Mouse (Mus musculus): ENCODE measurements around the gene Sfxn2. TPM values are rescaled to one million over a fixed set of nuclear protein-coding genes. Genes with fewer than 3 reads are reported as not detected.
A peak's percentile ranks its signal among the peaks of the same experiment; 100 is the strongest.

Gene Sfxn2
- 12.6 and 13.7 TPM in 2 replicates for polyA plus RNA-seq (2015; fragmentation: Nextera tagmentation; extraction: Ambion mirVana)

DNA sequence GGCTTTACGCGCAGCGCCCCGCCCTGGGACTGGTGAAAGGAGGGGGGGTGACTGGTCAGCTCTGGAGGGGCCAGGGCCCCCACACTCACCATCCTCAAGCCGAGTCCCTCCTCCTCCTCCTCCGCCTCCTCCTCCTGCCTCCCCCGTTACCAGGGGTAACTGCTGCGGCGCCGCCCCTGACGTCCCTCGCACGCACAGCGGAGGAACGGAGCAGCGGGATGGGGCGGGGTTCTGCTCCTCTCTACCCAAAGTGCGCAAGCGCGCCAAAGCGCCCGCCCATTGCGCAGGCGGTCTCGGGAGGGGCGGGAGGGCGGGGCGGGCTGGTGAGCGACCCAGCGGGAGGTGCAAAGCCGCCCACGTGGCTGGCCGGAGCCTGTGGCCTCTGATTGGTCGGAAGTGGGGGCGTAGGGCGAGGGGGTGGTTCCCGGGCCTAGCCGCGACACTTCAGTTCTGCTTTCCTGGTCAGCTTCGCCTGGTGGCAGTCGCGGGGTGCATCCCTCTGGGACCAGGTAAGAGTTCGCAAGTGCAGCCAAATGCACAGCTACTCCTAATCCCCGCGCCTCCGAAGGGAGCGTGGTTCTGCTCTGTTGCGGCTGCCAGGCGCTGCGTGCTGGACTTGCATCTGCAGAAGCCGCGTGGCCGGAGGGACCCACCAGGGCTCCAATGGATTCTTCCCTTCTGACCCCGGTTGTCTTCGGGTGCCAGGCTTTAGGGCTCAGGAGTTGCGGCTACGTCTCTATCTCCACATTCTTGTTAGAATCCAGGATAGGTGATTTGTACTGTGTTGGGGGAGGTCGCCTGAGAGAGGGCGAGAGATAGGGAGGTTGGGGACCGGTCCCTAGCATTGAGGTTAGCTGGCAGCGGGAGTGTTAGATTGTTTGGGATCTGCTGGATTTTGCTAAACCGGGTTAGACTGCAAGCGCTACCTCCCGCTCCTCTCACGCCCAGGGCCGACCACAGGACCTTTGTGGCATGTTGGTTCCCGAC is at the start of gene Sfxn2, which contains the start of gene Arl3:
TSS of gene Sfxn2 (plus strand) at position 415 of the 987 bp plus-strand sequence.
TSS of gene Arl3 (minus strand) at position 248 of the 987 bp plus-strand sequence.
- peak within 1 kb of the TSS; percentile 77 for H3K9ac ChIP-seq (replicated peaks)
- no peaks in the 10 kb centered on the region for H3K9me3 ChIP-seq
- H3K4me3 ChIP-seq: peak within 1 kb of the TSS; percentile 65
- H3K27me3 ChIP-seq: no peaks in the 10 kb centered on the region
- H3K27ac ChIP-seq (replicated peaks): peak within 1 kb of the TSS; percentile 81
- WGBS: under 1% methylated on average over 62 of the region's 67 CpGs
- peak within 1 kb of the TSS; percentile 70 for H3K4me2 ChIP-seq (replicated peaks)
- H3K36me3 ChIP-seq: no peaks in the 10 kb centered on the region
- peak; percentile 98 for ATAC-seq (replicated peaks)
- peaks cover 25% of the 10 kb centered on the region for H3K4me1 ChIP-seq

DNA sequence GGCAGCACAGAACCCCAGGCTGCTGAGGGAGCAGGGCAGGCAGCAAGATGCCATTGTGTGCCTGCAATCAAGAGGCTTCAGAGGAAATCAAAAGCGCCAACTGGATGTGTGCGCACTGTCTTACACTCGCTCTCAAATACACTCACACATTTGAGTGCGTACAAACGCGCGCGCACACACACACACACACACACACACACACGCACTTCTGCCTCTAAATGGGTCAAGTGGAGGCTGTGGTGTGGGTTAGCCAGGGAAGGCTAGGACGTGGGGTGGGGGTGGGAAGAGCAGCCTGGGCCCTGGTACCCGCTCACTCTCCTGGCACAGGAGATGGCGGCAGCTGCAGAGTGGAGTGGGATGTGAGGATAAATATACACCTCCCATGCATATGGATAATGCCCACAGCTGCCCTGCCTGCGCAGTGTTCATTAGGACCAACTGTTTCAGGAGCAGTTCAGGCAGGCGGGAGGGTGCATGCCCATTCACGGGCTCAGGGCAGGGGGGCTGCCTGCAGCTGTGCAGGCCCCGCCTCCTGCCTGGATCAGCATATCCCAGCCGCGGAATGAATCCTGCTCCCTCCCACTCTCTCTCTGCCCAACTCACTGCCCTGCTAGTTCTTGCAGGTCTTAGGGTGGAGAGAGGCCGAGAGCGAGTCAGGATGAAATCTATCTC is 49.5 kb upstream of the Sfxn2 start:
- H3K4me1 ChIP-seq: peaks cover 61% of the 10 kb centered on the region
- H3K27ac ChIP-seq (replicated peaks): peak overlapping the region; percentile 85
- H3K9me3 ChIP-seq: no peaks in the 10 kb centered on the region
- peak overlapping the region; percentile 27; the same call in 1 of the 2 replicates for H3K9ac ChIP-seq (replicated peaks)
- ATAC-seq (replicated peaks): peak; percentile 90
- H3K27me3 ChIP-seq: no peaks in the 10 kb centered on the region
- no peaks in the 10 kb centered on the region for H3K36me3 ChIP-seq
- H3K4me3 ChIP-seq: peak overlapping the region; percentile 24
- WGBS: 2% methylated on average over 20 of the region's 20 CpGs
- peak overlapping the region; percentile 44 for H3K4me2 ChIP-seq (replicated peaks)

DNA sequence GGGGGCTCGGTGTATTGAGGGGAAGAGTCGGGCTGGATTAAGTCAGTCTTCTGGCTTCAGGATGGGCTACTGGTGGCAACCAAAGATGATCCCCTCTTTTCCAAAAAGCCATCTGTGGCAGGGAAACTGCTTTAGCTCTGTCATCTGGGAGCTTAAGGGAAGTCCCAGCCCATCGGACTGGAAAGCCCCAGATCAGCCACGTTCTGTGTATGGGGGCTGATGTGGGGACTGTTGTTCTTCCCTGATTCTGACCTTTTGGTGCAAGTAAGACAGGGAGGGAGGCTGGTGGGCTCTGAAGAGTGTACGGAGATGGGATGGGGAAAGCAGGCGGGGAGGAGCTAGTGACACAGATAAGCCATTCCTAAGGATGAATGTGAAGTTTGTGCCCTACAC is 49.0 kb upstream of the Sfxn2 start:
- Histone ChIP-seq H3K4me3 (peak overlapping the region; percentile 24), H3K9ac (replicated peaks) (peak overlapping the region; percentile 27; the same call in 1 of the 2 replicates), H3K27me3 (no peaks in the 10 kb centered on the region), H3K9me3 (no peaks in the 10 kb centered on the region), H3K4me1 (peaks cover 64% of the 10 kb centered on the region), H3K36me3 (no peaks in the 10 kb centered on the region), H3K4me2 (replicated peaks) (peak overlapping the region; percentile 44), H3K27ac (replicated peaks) (peak overlapping the region; percentile 85)
- ATAC-seq (replicated peaks): no peak
- WGBS: 11% methylated on average over 6 of the region's 6 CpGs

DNA sequence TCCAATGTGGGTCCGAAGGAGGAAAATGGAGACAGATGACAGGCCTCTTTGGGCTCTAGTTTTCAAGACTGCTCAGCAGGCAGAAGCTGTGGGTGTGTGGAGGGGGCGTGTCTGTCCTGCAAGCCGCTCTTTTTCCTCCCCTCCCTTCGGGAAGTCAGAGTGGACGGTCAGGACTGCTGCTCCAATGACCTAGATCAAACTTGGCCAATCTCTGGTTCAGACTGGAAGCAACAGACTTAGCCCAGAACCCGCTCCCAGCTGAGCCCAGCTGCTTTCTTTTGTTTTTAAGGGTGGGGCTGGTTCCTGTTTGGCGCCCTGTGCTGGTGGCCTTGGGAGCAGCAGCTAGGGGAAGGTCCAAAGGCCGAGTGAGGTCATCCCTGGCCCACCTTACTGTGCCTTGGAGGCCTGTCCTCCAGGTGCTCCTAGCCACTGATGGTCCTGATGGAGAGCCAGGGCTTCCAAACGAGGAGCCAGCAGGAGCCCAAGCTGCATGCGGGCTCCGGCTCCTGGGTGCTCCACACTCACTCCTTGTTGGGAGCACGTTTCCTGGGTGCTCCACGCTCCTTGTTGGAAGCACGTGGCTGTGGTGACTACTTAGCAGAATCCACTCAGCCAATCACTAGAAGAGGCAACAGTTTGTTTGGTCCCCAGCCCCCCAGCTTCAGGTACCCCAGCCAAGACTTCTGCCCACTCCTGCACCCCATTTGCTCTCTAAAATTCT is 48.4 kb upstream of the Sfxn2 start:
- Histone ChIP-seq H3K4me3 (no peak overlapping the region), H3K9ac (replicated peaks) (no peak overlapping the region; the same call in 1 of the 2 replicates), H3K4me2 (replicated peaks) (peak overlapping the region; percentile 44), H3K9me3 (no peaks in the 10 kb centered on the region), H3K4me1 (peaks cover 70% of the 10 kb centered on the region), H3K27me3 (no peaks in the 10 kb centered on the region), H3K27ac (replicated peaks) (peak overlapping the region; percentile 85), H3K36me3 (no peaks in the 10 kb centered on the region)
- 25% methylated on average over 14 of the region's 14 CpGs for WGBS
- no peak for ATAC-seq (replicated peaks)

DNA sequence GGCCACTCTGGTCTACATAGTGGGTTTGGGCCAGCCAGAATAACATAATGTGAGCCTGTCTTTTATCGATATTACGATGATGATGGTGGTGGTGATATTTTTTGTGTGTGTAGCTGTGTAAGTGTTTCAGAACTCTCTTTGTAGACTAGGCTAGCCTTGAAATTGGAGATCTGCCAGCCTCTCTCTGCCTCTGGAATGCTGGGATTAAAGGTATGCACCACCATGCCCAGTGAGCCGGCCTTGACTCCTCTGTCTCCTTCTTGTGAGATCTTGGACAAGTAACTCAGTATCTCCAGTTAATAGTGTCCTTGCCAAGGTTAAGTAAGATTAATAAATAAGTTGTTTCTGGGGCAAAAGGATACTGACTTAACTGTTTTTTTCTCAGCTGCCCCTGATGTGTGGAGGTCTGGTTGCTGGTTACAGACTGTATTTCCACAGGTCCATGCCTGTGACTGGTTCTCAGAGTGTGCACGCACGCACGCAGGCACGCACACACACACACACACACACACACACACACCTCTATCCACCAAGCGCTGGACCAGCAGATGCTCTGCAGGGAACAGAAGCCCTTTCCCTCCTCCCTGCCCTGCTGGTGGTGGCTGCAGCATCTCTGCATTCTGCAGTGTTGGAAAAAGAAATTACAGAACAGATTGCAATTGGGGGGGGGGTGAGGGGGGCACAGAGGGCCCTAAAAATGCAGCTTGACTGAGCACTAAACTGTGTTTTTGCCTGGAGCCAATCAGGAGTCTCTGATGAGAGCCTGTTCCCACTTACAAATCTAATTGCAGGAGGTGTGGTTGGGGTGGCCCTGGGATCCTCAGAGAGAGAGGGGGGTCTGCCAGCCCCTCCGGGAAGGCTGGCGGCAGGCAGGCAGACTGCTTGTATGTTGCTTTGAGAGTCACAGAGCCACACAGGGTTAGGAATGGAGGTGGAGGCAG is 47.2 kb upstream of the Sfxn2 start:
- Histone ChIP-seq H3K4me3 (no peak overlapping the region), H3K27me3 (no peaks in the 10 kb centered on the region), H3K9ac (replicated peaks) (no peak overlapping the region), H3K4me1 (peaks cover 82% of the 10 kb centered on the region), H3K27ac (replicated peaks) (peak overlapping the region; percentile 85), H3K36me3 (no peaks in the 10 kb centered on the region), H3K4me2 (replicated peaks) (no peak overlapping the region), H3K9me3 (no peaks in the 10 kb centered on the region)
- 33% methylated on average over 10 of the region's 10 CpGs for WGBS
- ATAC-seq (replicated peaks): peak; percentile 23

DNA sequence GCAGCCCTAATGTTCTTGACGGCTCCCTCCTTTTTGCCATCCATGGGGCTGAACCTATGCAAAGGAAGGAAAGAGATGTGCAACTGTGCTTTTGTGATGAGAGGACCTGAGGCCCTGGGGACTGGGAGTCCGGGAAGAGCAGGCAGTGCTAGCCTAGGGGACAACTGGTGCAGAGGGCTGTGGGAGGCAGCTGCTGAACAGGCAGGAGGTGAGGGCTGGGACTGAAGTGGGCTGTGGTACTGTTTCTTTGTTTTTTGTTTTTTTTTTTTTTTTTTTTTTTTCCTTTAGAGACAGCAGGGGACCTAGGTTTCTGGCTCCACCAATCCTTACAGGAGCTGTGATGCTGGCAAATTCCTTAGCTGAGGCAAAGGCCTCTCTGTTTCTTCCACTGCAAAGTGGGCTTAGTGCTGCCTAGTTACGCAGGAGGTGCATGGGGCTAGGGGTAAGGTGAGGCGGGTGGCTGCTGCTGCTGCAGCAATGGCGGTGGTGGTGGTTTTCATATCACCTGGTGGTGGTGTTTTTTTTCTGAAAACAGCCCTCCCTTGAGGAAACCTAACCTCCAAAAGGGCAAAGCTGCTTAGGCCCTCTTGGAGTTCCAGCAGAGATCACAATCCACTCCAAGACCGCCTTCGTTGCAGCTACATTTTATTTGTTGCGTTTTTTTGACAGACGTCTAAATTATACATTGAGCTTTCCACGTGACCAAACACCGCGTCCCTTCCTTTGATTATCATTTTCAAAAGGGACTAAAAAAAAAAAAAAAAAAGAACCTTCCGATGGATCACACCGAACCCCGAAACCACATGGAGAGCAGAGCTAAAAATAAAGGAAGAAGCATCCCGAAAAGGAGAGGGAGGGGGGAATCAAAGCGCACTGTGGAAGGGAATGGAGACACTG is 45.3 kb upstream of the Sfxn2 start:
- ATAC-seq (replicated peaks): no peak
- H3K9me3 ChIP-seq: no peaks in the 10 kb centered on the region
- peak overlapping the region; percentile 66 for H3K4me2 ChIP-seq (replicated peaks)
- peak overlapping the region; percentile 88 for H3K27ac ChIP-seq (replicated peaks)
- H3K4me3 ChIP-seq: peak overlapping the region; percentile 31
- 11% methylated on average over 17 of the region's 17 CpGs for WGBS
- no peaks in the 10 kb centered on the region for H3K27me3 ChIP-seq
- H3K4me1 ChIP-seq: peaks cover 97% of the 10 kb centered on the region
- peak overlapping the region; percentile 47 for H3K9ac ChIP-seq (replicated peaks)
- H3K36me3 ChIP-seq: no peaks in the 10 kb centered on the region

DNA sequence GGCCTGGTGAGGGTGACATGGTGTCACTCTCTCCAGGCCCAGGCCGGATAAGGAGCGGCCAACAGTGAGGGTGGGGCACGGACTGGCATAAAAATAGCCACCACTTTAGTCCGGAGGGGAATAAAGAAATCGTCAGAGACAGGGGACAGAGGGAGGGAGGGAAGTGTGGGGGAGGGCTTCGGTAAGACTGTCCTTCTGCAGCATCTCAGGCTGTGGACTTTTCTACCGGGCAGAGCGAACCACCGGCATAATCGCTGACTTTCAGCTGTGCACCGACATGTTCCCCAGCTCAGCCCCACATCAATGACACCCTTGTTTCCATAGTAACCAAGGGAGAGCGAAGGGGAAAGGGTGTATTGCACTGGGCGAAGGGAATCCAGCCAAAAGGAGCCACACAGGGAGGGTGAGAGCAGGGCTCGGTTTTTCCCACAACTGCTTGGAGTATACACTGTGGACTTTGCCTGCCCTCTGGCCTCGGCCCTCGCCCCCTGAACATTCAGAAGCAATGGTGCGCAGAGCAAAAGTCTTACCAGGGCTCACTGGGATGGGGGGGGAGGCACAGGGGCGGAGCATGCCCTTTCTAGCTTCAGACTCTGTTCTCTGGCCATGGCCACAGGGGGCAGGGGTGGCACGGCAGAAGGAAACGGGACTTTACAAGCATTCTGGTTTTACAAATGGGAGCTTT is 44.5 kb upstream of the Sfxn2 start:
- peak overlapping the region; percentile 47 for H3K9ac ChIP-seq (replicated peaks)
- H3K4me2 ChIP-seq (replicated peaks): peak overlapping the region; percentile 66
- no peaks in the 10 kb centered on the region for H3K27me3 ChIP-seq
- H3K4me1 ChIP-seq: peaks cover 96% of the 10 kb centered on the region
- no peaks in the 10 kb centered on the region for H3K36me3 ChIP-seq
- peak overlapping the region; percentile 31 for H3K4me3 ChIP-seq
- H3K27ac ChIP-seq (replicated peaks): peak overlapping the region; percentile 88
- peak; percentile 57 for ATAC-seq (replicated peaks)
- WGBS: under 1% methylated on average over 20 of the region's 20 CpGs
- no peaks in the 10 kb centered on the region for H3K9me3 ChIP-seq

DNA sequence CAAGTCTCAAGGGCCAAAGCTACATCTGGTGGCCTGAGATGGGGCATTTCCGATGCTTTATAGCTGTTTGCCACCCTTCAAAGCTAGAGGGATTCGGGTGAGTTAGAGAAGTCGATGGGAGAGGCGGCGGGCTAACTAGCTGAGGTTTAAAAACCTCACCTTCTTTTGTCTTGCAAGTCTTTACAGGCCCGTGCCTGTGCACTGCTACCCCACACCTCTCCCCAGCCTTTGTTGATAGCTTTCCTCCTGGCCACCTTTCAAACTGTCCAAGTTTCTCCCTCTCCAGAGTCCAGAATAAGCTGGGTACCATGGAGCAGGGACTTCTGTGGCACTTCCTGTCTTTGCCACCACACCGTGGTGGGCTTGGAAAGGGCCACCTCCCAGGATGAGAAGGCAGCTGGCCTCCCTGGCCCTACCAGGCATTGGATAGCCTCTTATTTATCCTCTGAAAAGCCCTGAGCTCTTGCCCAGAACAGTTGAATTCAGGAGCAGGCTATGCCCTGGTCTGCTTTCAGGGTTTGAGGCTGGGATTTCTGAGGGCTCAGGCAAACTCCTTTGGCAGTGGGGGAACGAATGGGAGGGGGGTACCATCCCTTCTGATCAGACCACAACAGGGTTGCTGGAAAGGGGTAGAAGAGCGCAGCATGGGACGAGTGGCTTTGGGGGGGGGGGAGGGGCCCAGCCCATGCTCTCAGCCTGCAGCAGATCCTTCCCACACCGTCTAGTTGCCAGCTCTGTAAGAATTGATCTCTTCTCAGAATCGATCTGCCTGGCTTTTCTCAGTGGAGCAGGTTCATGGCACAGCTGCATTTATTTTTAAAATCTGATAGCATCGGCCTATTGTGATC is 43.3 kb upstream of the Sfxn2 start:
- Histone ChIP-seq H3K4me1 (peaks cover 86% of the 10 kb centered on the region), H3K36me3 (no peaks in the 10 kb centered on the region), H3K9me3 (no peaks in the 10 kb centered on the region), H3K4me3 (0 out of 2 replicates have a peak overlapping the region, but pooled peaks have one; percentile 31), H3K27me3 (no peaks in the 10 kb centered on the region), H3K9ac (replicated peaks) (peak overlapping the region; percentile 47; the same call in 1 of the 2 replicates), H3K27ac (replicated peaks) (peak overlapping the region; percentile 88), H3K4me2 (replicated peaks) (peak overlapping the region; percentile 66; the same call in 1 of the 2 replicates)
- 8% methylated on average over 13 of the region's 13 CpGs for WGBS
- no peak for ATAC-seq (replicated peaks)

DNA sequence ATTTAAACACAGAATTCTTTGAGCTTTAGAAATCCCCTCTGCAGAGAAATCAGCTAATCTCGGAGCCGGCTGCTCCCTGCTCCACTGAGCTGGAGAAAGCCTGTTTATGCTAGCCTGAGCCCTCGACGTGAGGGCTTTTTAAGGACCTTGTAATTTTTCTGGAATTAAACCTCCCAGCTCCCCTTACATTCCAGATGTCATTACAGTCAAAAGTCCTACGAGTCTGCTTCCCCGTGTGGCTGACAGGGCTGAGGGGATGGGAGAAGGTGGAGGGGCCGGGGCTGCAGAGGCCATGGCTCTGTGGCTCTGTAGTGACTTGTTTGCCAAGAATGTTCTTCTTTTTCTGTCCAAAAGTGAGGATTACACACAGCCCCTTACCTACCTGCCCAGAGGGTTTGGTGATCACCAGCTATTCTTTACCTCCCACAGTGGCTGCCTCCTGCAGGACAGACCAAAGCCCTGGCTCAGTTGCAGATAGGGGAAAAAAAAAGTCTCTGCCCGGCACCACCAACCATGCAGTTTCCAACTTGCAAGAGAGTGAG is 42.6 kb upstream of the Sfxn2 start:
- Histone ChIP-seq H3K9me3 (no peaks in the 10 kb centered on the region), H3K27ac (replicated peaks) (peak overlapping the region; percentile 88), H3K9ac (replicated peaks) (peak overlapping the region; percentile 42), H3K4me2 (replicated peaks) (no peak overlapping the region), H3K27me3 (no peaks in the 10 kb centered on the region), H3K36me3 (no peaks in the 10 kb centered on the region), H3K4me1 (peaks cover 80% of the 10 kb centered on the region), H3K4me3 (no peak overlapping the region)
- WGBS: 13% methylated on average over 8 of the region's 8 CpGs
- no peak for ATAC-seq (replicated peaks)
